Mouse (Mus musculus) 3T3-L1 (cell line): Measurements from ENCODE around the gene Sox8.

ENCODE experiments used
- DNase-seq: peaks from one replicate; pipeline ENCODE4 v3.0.0-alpha.2; 2015; ENCODE audit warnings: low read depth, low spot score

Sox8 gene

DNA sequence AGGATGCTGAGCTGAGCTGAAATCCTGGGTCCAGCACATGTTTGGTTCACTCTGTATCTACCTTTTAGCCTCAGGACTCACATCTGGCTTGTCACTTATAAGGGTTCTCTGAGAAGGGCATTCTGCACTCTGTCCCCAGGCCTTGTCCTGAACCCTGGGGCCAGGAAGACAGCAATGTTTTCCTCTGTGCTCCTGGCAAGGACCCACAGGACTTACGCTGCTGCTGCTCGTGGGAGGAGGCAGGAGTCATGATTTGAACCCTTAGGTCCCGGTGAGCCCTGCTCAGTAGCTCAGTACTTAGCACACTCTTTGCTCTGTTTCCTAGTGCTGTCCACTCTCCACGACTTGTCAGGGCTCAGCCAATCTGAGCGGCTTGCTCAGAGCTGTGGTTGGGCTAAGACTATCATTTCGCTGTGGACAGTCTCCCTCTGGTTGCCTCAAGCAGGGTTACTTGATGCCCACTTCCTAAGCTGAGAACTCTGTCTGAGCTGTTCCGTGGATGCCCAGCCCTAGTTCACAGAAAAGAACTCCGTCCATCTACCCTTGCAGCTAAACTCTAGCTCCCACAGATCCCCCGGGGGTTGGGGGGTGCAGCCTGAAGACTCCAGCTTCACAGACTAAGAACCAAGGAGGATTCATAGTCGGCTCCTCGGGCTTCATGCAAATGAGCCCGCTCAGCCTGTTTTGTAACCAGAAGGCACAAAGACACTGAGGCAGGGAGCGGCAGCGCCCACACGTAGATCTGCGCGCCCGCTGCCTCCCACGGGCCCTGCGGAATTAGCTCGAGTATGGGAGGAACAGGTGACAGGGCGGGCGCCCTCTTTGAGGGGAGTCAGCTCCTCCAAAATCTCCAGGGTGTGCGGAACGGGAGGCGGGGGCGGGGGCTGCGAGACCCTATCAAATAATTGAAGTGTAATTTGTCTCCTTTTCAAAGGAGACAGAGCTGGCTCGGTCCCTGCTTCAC is 14.5 kb downstream of the Sox8 start:
- DNase-seq, result no peak

DNA sequence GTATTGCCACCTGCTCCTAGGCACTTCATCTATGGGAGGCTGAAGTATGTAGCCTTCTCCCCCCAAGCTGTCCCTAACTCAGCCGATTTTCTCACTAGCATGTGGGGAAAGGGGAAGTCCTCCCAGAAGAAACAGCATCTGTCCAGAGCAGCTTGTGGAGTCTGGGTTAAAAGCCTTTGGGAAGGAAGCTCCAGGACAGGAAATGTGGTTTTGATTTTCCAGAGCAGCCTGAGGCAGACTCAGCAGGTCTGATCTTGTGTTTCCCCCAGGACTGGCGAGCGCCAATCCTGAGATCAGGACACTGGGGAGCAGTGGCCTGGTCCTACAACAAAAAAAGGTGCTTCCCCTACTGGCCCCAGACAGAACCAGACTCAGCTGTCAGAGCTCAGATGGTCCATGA is 15.3 kb downstream of the Sox8 start:
- peak; percentile 73 for DNase-seq

DNA sequence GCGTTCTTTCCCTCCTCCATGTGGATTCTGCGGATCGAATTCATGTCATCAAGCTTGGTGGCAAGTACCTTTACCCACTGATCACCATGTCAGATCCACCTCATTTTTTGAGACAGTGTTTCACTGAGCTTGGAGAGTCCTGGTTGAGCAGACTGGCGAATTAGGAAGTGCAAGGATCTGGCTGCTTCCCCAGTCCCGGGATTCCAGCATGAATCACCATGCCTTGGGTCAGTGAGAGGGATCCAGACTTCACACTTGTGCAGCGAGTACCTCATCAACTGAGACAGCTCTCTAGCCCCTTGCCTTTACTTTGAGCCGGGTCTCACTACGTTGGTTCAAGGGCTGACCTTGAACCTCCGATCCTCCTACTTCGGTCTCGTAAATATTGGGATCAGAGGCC is 19.2 kb downstream of the Sox8 start:
- peak; percentile 70 for DNase-seq

DNA sequence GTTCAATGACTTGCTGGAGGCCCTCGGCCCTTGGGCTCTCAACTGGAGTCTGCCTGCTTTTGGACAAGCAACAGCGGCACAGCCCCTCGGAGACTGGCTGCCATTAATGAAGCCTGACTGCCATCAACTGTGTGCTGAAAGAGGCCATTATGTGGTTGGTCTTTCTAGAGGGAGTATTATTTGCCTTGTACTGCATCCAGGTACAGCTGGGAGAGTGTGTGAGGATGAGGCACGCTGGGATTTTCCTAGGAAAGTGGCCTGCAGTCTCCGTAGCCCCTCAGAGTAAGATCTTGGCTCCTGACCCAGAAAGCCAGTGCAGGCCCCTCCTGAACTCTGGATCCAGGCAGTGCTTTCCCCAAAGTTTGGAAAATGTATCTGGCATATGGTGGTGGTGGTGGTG is 20.5 kb downstream of the Sox8 start:
- DNase-seq, result no peak

DNA sequence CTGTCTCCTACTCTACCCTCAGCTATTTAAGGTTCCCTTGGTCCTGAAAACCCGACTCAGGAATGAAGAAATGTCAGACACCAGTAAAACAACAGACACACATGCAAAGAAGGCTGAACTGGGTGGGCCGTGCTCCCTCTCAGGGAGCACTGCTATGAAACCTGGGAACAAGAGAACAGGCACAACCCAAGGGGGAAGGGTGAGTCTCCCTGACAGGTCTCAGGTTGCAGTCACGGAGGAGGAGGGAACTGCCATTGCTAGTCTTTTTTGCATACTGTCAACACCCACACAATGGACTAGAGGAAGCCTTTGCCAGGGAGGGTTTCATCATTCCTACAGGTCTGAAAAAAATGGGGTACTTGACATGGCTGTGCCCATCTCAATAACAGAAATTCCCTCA is 23.5 kb downstream of the Sox8 start:
- no peak for DNase-seq

DNA sequence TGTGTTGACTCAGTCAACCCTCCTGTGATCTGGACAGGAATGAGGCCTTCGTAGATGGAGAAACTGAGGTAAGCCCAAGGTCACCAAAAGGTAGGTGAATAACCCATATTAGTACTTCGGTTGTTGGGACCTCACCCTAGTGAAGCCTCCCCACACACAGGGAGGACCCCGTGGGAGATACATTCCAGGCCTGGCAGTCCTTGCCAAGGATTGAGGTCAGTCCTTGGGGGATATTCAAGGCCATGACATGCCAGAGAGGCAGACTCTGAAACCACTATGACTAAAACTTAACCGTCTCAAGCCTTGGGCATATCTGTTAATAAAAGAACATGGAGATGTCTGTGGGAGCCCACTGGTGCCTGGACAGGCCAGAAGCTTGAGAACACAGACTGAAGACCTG is 28.7 kb downstream of the Sox8 start:
- peak; percentile 43 for DNase-seq

DNA sequence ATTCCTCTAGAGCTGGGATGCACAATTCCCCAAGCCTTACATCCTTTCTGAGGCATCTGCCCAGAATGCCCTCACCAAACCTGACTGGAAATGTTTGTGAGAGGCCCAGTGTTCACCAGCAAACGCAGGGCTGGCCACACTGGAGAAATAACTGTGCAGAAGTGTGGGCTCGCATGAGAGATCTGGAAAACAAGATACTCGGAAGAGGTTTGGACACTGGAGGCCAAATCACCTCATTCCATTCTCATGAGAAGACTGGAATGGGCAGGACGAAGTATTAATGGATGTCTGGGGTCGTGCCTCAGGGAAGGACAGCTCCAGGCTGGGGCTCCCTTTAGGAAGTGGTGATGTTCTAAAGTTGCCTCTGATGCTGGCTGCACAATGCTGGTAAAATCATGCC is 29.8 kb downstream of the Sox8 start:
- DNase-seq, result peak; percentile 57

DNA sequence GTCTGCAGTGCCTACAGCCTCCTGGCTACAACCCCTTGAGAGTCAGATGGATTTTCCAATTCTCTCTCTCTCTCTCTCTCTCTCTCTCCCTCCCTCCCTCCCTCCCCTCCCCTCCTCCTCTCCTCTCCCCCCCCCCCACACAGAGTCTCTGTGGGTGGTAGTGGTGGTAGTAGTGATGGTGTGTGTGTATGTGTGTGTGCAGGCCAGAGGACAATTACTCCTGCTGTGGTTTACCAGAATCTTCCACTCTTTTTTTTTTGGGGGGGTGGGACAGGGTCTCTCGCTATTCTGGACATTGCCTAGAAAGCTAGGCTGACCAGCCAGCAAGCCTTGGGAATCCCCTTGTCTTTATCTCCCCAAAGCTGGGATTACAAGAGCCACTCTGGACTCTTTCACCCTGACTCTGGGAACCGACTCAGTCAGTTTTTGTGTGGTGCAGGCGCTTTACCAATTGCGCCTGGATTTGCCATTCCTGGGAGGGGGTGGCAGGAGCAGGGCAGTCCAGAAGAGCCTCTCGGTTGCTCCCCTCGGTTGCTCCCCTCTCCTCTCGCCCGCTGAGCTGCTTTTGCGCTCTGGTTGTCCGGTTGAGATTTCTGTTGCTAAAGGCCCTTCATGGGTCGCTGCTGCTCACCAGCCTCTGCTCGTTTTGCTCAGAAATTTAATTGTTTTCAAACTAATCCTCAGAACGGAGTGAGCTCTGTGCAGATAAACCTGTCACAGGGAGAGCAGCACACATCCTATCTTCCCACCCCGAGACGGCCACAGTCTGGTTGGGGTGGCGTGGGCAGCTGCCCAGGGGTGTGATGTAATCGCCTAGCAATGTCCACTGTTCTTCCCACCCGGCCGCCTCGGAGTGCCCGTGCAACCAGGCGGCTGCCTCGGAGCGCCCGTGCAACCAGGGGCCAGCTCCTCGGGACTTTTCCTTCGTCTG is 31.3 kb downstream of the Sox8 start:
- peak; percentile 66 for DNase-seq

DNA sequence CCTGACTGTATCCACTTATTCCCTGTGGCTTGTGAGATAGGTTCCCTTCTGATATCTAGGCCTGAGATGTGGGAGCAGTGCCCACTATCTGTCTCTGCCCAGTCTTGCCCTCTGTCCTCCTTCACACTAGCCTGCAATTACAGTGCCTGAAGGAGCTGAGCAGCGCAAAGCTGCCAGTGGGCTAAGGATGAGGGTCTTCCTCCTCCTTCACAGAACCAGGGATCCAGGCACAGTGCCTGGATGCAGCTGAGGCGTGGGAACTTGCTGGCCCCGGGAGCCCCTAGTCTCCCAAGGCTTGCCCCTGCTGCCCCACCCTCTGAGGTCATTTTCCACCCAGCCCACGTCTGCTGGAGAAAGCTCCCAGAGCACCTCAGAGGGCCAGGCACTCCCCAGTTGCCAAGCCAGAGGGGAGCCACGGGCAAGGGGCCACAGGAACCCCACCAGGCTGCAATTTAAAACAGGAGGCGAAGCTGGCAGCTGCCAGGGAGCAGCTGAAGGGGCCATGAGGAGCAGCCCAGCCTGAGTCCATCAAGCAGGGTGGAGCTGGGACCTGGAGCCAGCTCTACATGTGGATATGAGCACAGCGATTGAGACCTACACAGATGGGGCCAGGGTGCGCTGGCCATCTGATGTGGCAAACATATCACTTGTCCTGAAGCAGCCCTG is 40.0 kb downstream of the Sox8 start:
- DNase-seq, result no peak

DNA sequence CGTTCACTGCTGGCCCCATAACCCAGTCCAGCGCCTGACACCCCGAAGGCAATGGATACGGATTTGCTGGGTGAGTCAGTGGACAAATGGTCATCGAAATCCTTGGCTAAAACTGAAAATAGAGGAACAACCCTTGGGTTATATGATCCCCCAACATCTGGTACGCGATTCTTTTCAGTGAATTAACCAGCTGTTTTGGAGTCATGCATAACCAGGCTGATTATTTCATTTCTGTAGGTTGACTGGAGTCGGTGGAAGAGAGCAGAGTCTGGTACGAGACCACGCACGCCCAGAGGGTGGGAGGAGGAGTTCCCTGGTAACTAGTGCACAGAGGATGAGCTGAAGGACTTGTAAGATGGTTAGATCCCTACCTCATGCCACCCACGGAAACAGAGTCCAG is 48.4 kb downstream of the Sox8 start:
- DNase-seq, result no peak

DNA sequence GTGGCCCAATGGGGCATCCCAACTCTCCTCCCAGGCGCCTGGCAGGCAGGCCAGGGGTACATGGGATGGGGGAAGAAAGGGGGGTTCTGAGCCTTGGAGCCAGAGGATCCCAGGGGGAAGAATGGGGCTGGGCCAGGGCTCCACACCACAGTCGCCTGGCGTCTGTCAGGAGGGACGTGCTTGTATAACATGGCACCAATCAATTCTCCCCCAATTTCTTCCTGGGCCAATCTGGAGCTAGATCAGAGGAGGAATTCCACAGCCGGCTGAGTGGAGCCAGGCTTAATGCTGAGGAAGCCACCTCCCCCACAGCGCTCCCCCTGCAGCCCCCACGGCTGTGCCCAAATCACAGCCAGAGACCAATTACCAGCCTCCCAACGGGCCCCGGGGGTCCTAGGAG is 50.0 kb downstream of the Sox8 start:
- DNase-seq, result no peak

DNA sequence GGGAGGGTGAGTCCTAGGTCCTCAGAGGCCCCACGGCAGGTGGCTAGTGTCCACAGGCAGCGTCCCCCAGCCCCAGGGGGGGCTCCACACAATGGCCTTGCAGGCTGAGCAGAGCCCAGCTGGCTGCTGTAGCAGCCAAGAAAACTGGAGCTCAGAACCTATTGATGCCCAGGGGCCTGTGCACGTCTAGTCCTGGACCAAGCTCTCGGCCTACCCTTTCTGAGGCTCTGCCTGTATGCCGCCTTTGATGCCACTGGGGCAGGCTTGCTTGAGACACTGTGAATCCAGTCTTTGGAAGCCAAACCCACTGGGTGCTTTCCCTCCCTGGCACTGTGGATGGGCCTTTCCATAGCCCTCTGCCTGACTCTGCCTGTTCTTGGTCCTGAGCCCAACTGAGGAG is 51.0 kb downstream of the Sox8 start:
- DNase-seq, result no peak

DNA sequence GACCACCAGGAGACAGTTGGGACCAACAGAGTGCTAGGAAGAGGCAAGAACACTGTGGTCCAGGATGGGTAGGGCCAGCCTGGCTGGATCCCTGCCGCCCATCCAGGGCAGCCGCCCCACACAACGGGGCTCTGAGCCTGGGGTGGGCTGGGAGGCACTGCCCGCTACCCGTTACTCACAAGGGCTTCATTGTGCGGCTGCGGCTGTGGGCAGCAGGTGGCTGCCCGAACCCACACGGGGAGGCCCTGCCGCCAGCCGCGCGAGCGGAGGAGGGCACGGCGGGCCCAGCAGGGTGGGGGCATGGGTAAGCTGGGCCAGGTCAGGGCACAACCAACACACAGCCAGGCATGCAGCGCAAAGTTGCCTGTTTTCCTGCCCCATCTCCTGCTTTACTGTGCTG is 52.3 kb downstream of the Sox8 start:
- no peak for DNase-seq

DNA sequence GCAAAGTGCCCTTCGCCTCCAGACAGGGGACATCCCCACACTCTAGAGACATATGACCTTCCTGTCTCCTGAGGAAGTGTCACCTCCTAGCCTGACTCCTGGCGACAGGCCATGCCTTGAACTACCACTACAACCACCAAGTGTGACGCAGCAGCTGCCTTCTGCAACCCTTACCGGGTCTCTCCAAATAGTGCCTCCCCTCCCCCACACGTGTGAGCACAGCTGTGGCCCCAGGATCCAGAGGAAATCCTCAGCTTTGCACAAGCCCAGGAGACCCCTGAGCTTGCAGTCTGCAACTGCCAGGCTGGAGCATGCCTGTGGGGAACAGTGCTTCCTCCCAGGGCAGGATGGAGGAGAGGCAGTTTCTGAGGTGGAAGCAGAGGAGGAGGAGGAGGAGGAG is 54.2 kb downstream of the Sox8 start:
- DNase-seq, result no peak
